9 mouse cellular contexts compared by ENCODE assay signal in the genomic region with DNA sequence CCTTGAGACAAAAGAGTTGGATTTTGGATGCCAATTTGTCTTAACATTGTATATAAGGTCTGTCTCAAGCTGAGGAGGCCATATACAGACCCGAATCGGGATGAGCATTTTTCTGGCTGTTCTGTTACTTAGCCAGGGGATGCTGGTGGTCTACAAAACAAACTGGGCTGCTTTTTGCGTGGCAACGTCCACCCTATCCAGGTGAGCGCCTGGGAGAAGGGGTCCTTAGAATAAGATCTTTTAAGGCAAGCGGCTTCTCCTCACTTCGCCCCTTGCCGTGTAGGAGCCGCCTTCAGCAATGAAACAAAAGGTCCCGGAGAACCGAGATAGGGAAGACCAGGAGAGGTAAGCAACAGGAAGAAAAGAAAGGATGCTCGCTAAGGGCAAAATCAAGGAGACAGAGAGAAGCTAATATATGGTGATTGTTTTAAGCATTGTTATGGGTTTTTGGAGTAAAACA.
A peak's percentile ranks its signal among the peaks of the same experiment; 100 is the strongest.
DNase-seq lines count a peak whose midpoint lies in the region; ATAC-seq and TF ChIP-seq lines count a peak whose summit lies in the region.
"Had no signal": no experiment of that assay in that cellular context is flagged by ENCODE, and none has a peak within 500 bp of the region (broad histone marks: within the 10 kb centered on the region; RNA-seq: fewer than 3 reads in every experiment).

No protein-coding gene starts in this region.

- H3K4me1 ChIP-seq in heart, embryonic 16.5 days (ENCODE audit: control insufficient read depth, insufficient read depth, low read length): no peaks in the 10 kb centered on the region
- peaks cover 18% of the 10 kb centered on the region for H3K4me1 ChIP-seq in forebrain, embryonic 13.5 days
- no peaks in the 10 kb centered on the region for H3K4me1 ChIP-seq in intestine, postnatal 0 days (replicated peaks; ENCODE audit: control insufficient read depth, insufficient read depth, low read length)
- peaks cover 20% of the 10 kb centered on the region for H3K4me1 ChIP-seq in neural tube, embryonic 13.5 days (replicated peaks)
- no peaks in the 10 kb centered on the region for H3K4me1 ChIP-seq in liver, embryonic 11.5 days (replicated peaks; ENCODE audit: control insufficient read depth, insufficient read depth, low read length)

- no peak for TF ChIP-seq CTCF in intestine, postnatal 0 days (IDR thresholded peaks at IDR 0.05; ENCODE audit: low read depth)

- WGBS in heart, embryonic 16.5 days: 21% methylated on average over 12 of the region's 12 CpGs
- 7% methylated on average over 12 of the region's 12 CpGs for WGBS in forebrain, embryonic 13.5 days
- 21% methylated on average over 12 of the region's 12 CpGs for WGBS in intestine, postnatal 0 days
- 15% methylated on average over 12 of the region's 12 CpGs for WGBS in neural tube, embryonic 13.5 days
- WGBS in liver, embryonic 11.5 days: 40% methylated on average over 12 of the region's 12 CpGs

- intact Hi-C loops in heart, postnatal 10 days (cut with DNase I): loop anchor here (1.0 to 2.0 kb wide), 4 partner anchors 316 to 856 kb away; no protein-coding TSS in a partner anchor

- no peak overlapping the region for H3K4me3 ChIP-seq in heart, embryonic 16.5 days (ENCODE audit: low read length)
- peak overlapping the region; percentile 31 for H3K4me3 ChIP-seq in forebrain, embryonic 13.5 days
- no peak overlapping the region for H3K4me3 ChIP-seq in intestine, postnatal 0 days (ENCODE audit: low read depth, low read length)
- peak overlapping the region; percentile 21 for H3K4me3 ChIP-seq in neural tube, embryonic 13.5 days
- H3K4me3 ChIP-seq in liver, embryonic 11.5 days (ENCODE audit: low read depth, low read length): no peak overlapping the region

- no peak overlapping the region for H3K27ac ChIP-seq in heart, embryonic 16.5 days (ENCODE audit: low read length)
- H3K27ac ChIP-seq in forebrain, embryonic 13.5 days: peak overlapping the region; percentile 45
- no peak overlapping the region for H3K27ac ChIP-seq in intestine, postnatal 0 days (ENCODE audit: low read depth, low read length)
- H3K27ac ChIP-seq in neural tube, embryonic 13.5 days (replicated peaks): peak overlapping the region; percentile 71
- H3K27ac ChIP-seq in liver, embryonic 11.5 days (ENCODE audit: low read depth, low read length): no peak overlapping the region
- H3K27ac ChIP-seq: kidney, postnatal 0 days had no signal

- no peak for ATAC-seq in heart, embryonic 16.5 days (replicated peaks; ENCODE audit: extremely low read depth, insufficient read depth, low FRiP score)
- ATAC-seq in forebrain, embryonic 13.5 days: peak; percentile 25
- no peak for ATAC-seq in intestine, postnatal 0 days
- peak; percentile 48; the same call in 1 of the 2 replicates for ATAC-seq in neural tube, embryonic 13.5 days (ENCODE audit: low read depth)
- no peak for ATAC-seq in liver, embryonic 11.5 days (replicated peaks; ENCODE audit: low FRiP score)

- no peak overlapping the region for H3K9ac ChIP-seq in heart, embryonic 16.5 days (ENCODE audit: low read length)
- peak overlapping the region; percentile 56 for H3K9ac ChIP-seq in forebrain, embryonic 13.5 days
- no peak overlapping the region for H3K9ac ChIP-seq in intestine, postnatal 0 days (ENCODE audit: low read depth, low read length)
- H3K9ac ChIP-seq in neural tube, embryonic 13.5 days: peak overlapping the region; percentile 66
- no peak overlapping the region for H3K9ac ChIP-seq in liver, embryonic 11.5 days (ENCODE audit: low read depth, low read length)

- no peaks in the 10 kb centered on the region for H3K9me3 ChIP-seq in heart, embryonic 16.5 days (replicated peaks; ENCODE audit: control insufficient read depth, low read length)
- H3K9me3 ChIP-seq in forebrain, embryonic 13.5 days (replicated peaks): no peaks in the 10 kb centered on the region
- H3K9me3 ChIP-seq in intestine, postnatal 0 days (ENCODE audit: control insufficient read depth): no peaks in the 10 kb centered on the region
- H3K9me3 ChIP-seq in neural tube, embryonic 13.5 days: 0 out of 2 replicates have a peak, but pooled peaks cover 4% of the 10 kb centered on the region
- H3K9me3 ChIP-seq in liver, embryonic 11.5 days (ENCODE audit: control insufficient read depth, low read length): no peaks in the 10 kb centered on the region

- H3K27me3 ChIP-seq in heart, embryonic 16.5 days (ENCODE audit: control insufficient read depth, insufficient read depth, low read length): peaks cover 17% of the 10 kb centered on the region
- H3K27me3 ChIP-seq in forebrain, embryonic 13.5 days: no peaks in the 10 kb centered on the region
- H3K27me3 ChIP-seq in intestine, postnatal 0 days (replicated peaks; ENCODE audit: control insufficient read depth, insufficient read depth, low read length): no peaks in the 10 kb centered on the region; the same call in 1 of the 2 replicates
- H3K27me3 ChIP-seq in neural tube, embryonic 13.5 days: peaks cover 20% of the 10 kb centered on the region; the same call in 1 of the 2 replicates
- no peaks in the 10 kb centered on the region for H3K27me3 ChIP-seq in liver, embryonic 11.5 days (replicated peaks; ENCODE audit: control insufficient read depth, insufficient read depth, low read length)

- no peaks in the 10 kb centered on the region for H3K36me3 ChIP-seq in heart, embryonic 16.5 days (ENCODE audit: control insufficient read depth, insufficient read depth)
- no peaks in the 10 kb centered on the region for H3K36me3 ChIP-seq in forebrain, embryonic 13.5 days (ENCODE audit: poor library complexity, severe bottlenecking)
- no peaks in the 10 kb centered on the region for H3K36me3 ChIP-seq in intestine, postnatal 0 days (ENCODE audit: control insufficient read depth, insufficient read depth)
- no peaks in the 10 kb centered on the region for H3K36me3 ChIP-seq in neural tube, embryonic 13.5 days
- no peaks in the 10 kb centered on the region for H3K36me3 ChIP-seq in liver, embryonic 11.5 days (ENCODE audit: control insufficient read depth, insufficient read depth, low read length)

- H3K4me2 ChIP-seq in heart, embryonic 16.5 days (ENCODE audit: low read depth, low read length): 0 out of 2 replicates have a peak overlapping the region, but pooled peaks have one; percentile 21
- H3K4me2 ChIP-seq in forebrain, embryonic 13.5 days: peak overlapping the region; percentile 61
- H3K4me2 ChIP-seq in intestine, postnatal 0 days (replicated peaks; ENCODE audit: low read depth): 0 out of 2 replicates have a peak overlapping the region, but pooled peaks have one; percentile 22
- peak overlapping the region; percentile 54 for H3K4me2 ChIP-seq in neural tube, embryonic 13.5 days
- no peak overlapping the region for H3K4me2 ChIP-seq in liver, embryonic 11.5 days

- no peak for DNase-seq in heart, postnatal 10 days
- DNase-seq in spleen, adult 12 weeks (ENCODE audit: low spot score): no peak
- no peak for DNase-seq in liver, embryonic 11.5 days (ENCODE audit: low spot score)
- no peak for DNase-seq in adrenal gland, postnatal 36 days

Comparison
In these comparisons a context has a peak if more than half of its experiments do, and no peak if none do; other contexts are left out.
1. ATAC-seq: peak in forebrain, embryonic 13.5 days (single experiment) and neural tube, embryonic 13.5 days (single experiment); none in heart, embryonic 16.5 days (single experiment), intestine, postnatal 0 days (single experiment) and liver, embryonic 11.5 days (single experiment).
2. H3K27ac ChIP-seq: peak in forebrain, embryonic 13.5 days (single experiment) and neural tube, embryonic 13.5 days (single experiment); none in heart, embryonic 16.5 days (single experiment), intestine, postnatal 0 days (single experiment) and liver, embryonic 11.5 days (single experiment).
3. H3K4me3 ChIP-seq: peak in forebrain, embryonic 13.5 days (single experiment) and neural tube, embryonic 13.5 days (single experiment); none in heart, embryonic 16.5 days (single experiment), intestine, postnatal 0 days (single experiment) and liver, embryonic 11.5 days (single experiment).
4. H3K9ac ChIP-seq: peak in forebrain, embryonic 13.5 days (single experiment) and neural tube, embryonic 13.5 days (single experiment); none in heart, embryonic 16.5 days (single experiment), intestine, postnatal 0 days (single experiment) and liver, embryonic 11.5 days (single experiment).